Mouse (Mus musculus) retina, embryonic 14.5 days (tissue): Measurements from ENCODE around the gene Herc2.

ENCODE experiments used
- DNase-seq: peaks from one replicate; pipeline ENCODE4 v3.0.0-alpha.2; 2015; ENCODE audit warnings: low spot score

Gene Herc2

GRCm38 (mm10) chr7:56201483-56202218, 151.7 kb downstream of the Herc2 start:
- DNase-seq = no peak

DNA sequence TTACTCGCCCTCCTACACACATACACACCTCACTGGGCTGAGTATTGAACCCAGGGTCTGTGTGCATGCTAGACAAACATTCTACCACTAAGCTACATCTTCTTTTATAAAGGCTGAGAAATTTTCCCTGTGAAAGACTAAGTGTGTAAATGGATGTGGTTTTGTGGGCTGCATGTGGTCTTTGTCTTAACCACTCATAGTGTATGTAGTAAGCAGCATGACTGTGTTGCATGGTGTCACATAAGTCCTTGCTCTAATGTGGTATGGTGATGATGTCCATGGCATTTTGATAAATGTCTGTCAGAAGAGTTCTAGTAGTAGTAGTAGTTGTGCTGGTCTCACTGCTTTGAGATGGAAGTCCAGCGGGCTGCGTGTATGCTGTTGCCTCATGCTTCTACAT, 152.8 kb downstream of the Herc2 start:
- no peak for DNase-seq

DNA sequence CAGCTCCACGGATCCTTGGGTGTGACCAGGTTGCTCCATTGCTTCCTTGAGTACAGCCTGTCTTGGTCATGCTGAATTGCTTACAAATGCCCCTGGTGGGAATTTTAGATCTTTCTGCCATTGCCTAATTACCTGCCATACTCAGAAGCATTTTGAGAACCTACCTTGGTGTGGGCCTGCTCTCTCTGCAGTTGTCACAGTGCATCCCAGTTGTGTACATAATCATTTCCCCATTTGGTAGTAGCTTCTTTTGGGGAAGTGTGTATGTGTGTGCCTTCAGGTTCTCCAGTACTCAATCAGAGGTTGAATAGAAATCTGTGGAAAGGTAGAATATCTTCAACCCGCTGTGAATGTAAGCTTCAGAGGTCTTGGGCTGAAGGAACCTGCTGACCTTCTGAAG, 153.3 kb downstream of the Herc2 start:
- no peak for DNase-seq

GRCm38 (mm10) chr7:56204877-56205276, 154.9 kb downstream of the Herc2 start:
- no peak for DNase-seq

DNA sequence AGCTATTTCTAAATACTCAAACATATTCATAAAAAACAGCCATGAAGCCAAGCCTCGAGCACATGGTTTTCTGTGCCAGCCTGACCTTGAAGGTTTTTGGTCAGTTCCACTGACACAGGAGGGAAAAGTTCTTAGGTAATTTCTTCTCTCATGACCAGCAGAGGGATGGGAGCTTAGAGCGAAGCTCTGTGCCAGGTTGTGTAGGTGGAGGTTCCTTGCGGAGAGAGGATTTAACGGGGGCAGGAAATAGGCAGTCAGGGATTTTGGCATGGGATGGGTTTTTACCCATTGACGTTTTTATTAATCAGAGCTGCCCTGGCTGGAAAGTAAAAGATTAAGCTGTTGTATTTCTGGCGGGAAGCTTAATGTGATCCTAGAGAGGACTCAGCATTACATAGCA, 170.8 kb downstream of the Herc2 start:
- no peak for DNase-seq

DNA sequence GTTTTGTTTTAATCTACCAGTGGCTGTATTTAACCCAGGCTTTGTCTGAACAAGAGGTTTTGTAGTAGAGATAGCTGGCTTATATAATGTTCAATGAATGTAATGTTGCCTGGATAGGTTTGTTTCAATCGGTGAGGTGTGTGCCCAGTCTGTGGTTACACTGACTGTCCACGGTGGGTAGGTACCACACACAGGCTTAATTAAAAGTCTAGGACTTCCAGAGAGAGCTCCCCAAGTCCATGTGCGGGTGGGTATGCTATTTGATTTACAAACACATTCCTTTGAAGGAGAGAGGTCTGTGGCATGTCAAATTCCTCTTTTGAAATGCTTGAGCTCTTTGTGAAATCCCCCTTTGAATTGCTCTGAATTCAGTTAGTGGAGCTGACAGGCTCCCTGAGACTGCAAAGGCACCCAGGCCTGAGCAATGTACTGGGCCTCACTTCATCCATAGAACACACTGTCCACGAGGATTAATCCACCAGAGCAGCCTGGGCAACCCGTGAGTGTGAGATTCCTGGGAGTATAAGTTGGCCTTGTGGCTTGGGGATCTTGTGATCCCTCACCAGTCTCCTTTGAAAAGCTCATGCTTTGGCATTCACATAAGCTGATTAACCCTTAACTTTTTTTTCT, 185.9 kb downstream of the Herc2 start:
- no peak for DNase-seq

DNA sequence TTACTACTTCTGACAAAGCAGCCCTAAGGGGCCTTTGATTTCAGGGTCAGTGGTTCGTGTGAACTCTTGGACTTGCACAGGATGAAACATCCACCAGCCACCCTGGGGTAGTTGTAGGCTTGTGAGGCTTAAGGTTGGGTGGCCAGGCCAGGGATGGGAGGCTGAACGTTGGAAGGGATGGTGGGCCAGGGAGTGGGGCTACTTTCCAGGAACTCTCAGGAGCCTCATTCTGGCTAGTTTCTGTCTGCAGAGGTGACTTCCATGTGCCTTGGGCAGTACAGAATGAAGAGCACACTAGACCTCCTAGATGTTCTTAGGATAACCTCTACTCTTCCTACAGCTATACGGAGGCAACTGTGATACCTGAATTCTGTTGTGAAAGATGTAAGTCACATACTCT, 186.6 kb downstream of the Herc2 start:
- DNase-seq = no peak

GRCm38 (mm10) chr7:56239543-56239942, 189.5 kb downstream of the Herc2 start, which contains the start of gene Oca2:
Gene Oca2 (plus strand): TSS chr7:56239760.
- peak; percentile 18 for DNase-seq

DNA sequence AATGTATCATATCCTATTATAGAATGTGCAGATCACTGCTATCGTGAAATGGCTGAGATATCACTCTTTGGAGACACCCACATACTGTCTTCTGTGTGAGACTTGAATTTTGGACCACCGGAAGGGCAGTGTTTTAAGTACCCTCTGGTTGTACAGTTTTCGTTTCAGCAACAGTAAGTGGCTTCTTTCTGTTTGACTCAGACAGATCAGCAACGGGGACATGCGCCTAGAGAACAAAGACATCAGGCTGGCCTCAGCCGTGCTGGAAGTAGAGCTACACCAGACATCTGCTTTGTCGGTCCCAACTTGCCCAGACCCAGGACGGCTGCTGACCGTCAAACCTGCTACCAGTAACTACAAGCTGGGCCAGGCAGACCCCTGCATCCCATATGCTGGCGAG, 204.6 kb downstream of the Herc2 start:
- DNase-seq = no peak

GRCm38 (mm10) chr7:56257875-56258441, 208.0 kb downstream of the Herc2 start:
- DNase-seq = no peak

DNA sequence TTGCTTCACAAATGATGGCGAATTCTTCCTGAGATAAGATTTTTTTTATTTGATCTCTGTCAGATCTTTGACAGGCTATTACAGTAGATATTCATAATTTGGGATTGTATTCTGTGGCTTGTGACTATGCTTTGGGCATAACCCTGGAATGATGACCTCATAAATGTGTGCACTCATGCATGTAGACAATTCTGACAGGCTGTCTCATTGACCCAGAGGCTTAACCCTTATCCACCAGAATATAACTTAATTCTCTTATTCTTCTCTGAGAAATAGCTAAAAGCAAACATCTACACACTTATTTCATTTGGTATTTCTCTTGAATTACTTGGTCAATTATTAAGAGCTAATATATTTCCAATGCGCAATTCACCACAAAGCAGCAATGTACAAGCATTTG, 227.5 kb downstream of the Herc2 start:
- DNase-seq = peak; percentile 66
